Comparison of ENCODE assay signal across 20 mouse cellular contexts in the genomic region with DNA sequence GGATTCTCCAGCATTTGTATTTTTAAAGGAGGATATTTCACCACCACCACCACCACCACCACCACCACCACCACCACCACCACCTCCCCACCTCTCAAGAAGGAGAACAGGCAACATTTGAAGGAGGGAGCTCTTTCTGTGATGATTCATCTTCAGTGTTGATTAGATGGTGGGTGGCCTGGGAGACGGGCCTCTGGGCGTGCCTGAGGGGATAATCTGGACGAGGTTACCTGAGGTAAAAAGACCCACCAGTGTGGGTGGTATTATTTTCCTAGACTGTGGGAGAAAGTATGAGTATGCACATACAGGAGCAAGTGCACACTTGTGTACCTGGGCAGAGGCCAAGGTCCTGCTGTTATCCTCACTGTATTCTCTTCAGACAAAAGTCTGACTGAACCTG.
"Had no signal": no experiment of that assay in that cellular context is flagged by ENCODE, and none has a peak within 500 bp of the region (broad histone marks: within the 10 kb centered on the region; RNA-seq: fewer than 3 reads in every experiment).

No protein-coding gene starts in this region.

- H3K4me1 ChIP-seq: liver, embryonic 13.5 days; liver, embryonic 15.5 days; lung, embryonic 15.5 days; midbrain, embryonic 15.5 days; neural tube, embryonic 12.5 days had no signal

- ATAC-seq: liver, postnatal 0 days; lung, postnatal 0 days; midbrain, embryonic 15.5 days had no signal

- DNase-seq: liver, embryonic 13.5 days; liver, postnatal 0 days; lung, adult 2 months; lung, postnatal 14 days; lung, postnatal 36 days; retina, postnatal 1 day; right cerebral cortex, postnatal 25 days; right cerebral cortex, postnatal 4 days; spleen, adult 18-20 months; thymus, adult 18-20 months; thymus, postnatal 14 days; thymus, postnatal 36 days had no signal

- H3K4me3 ChIP-seq: liver, embryonic 13.5 days; liver, embryonic 15.5 days; lung, embryonic 15.5 days; megakaryocyte, embryonic 14.5 days; midbrain, embryonic 15.5 days; neural tube, embryonic 12.5 days had no signal

- H3K9me3 ChIP-seq: liver, embryonic 13.5 days; liver, embryonic 15.5 days; lung, embryonic 15.5 days; midbrain, embryonic 15.5 days; neural tube, embryonic 12.5 days had no signal

- H3K27ac ChIP-seq: liver, embryonic 13.5 days; liver, embryonic 15.5 days; lung, embryonic 15.5 days; macrophage; midbrain, embryonic 15.5 days; neural tube, embryonic 12.5 days had no signal

- H3K27me3 ChIP-seq: liver, embryonic 13.5 days; liver, embryonic 15.5 days; lung, embryonic 15.5 days; megakaryocyte, embryonic 14.5 days; midbrain, embryonic 15.5 days; neural tube, embryonic 12.5 days had no signal

- H3K4me2 ChIP-seq: liver, embryonic 13.5 days; liver, embryonic 15.5 days; lung, embryonic 15.5 days; midbrain, embryonic 11.5 days; midbrain, embryonic 15.5 days; neural tube, embryonic 12.5 days had no signal

- H3K9ac ChIP-seq: liver, embryonic 13.5 days; liver, embryonic 15.5 days; liver, postnatal 0 days; lung, embryonic 15.5 days; midbrain, embryonic 15.5 days; neural tube, embryonic 12.5 days had no signal
